Mouse (Mus musculus) cerebellum, adult 2 months (tissue): Measurements from ENCODE around the gene Ppfibp2. TPM values are rescaled to one million over a fixed set of nuclear protein-coding genes. Genes with fewer than 3 reads are reported as not detected.

Source experiments
- DNase-seq, 2 experiments: peaks; one replicate each; pipeline ENCODE4 v3.0.0; 2021
- H3K27ac ChIP-seq: fragments of 200-500 bp; 2 replicates; pipeline ENCODE4 v1.5.1; 2012; ENCODE audit warnings: low read length, control low read depth, inconsistent platforms; ENCODE audit not compliant: insufficient read depth
- H3K27me3 ChIP-seq: fragments of 200-500 bp; 2 replicates; pipeline ENCODE4 v1.6.1; 2012; ENCODE audit warnings: inconsistent platforms, mild to moderate bottlenecking, low read length, moderate library complexity; ENCODE audit not compliant: control insufficient read depth, insufficient read depth
- H3K4me1 ChIP-seq: fragments of 200-500 bp; 2 replicates; pipeline ENCODE4 v1.6.1; 2011; ENCODE audit warnings: low read length; ENCODE audit not compliant: control insufficient read depth, insufficient read depth
- H3K4me3 ChIP-seq: fragments of 200-500 bp; replicated peaks from 2 replicates; pipeline ENCODE3; 2011; ENCODE audit warnings: mild to moderate bottlenecking, low read depth, low read length, control low read depth; ENCODE audit not compliant: insufficient read depth
- CTCF ChIP-seq: fragments of 200-500 bp; IDR thresholded peaks from 2 replicates; pipeline ENCODE4 v1.5.1; 2011; ENCODE audit warnings: low read depth, mild to moderate bottlenecking, control low read depth, low read length, moderate library complexity, borderline replicate concordance; ENCODE audit not compliant: insufficient read depth
- POLR2A ChIP-seq: fragments of 200-500 bp; IDR thresholded peaks from 2 replicates; pipeline ENCODE4 v1.6.1; 2011; ENCODE audit warnings: low read length, control low read depth, borderline replicate concordance; ENCODE audit not compliant: insufficient read depth
- WGBS: fragments of 180-500 bp; shearing (Covaris S2); methylation state at CpG from one replicate; pipeline ENCODE4 v1.1.7; 2018; 5-methylcytosine and 5-hydroxymethylcytosine counted together
- polyA plus RNA-seq: library from polyadenylated mRNA; depleted of rRNA; stranded (reverse); fragments of >200 nt; gene quantifications from 2 replicates; pipeline ENCODE4 v1.2.3, GENCODE M21; 2012

The Ppfibp2 gene
- polyA plus RNA-seq, 1 experiment = 12.5 TPM

- Histone ChIP-seq H3K27me3 (no peaks in the 10 kb centered on the region), H3K27ac (no peak overlapping the region), H3K4me3 (no peak overlapping the region), H3K4me1 (no peaks in the 10 kb centered on the region; the same call in 1 of the 2 replicates)
- peak; percentile 30 to 37 for DNase-seq
- WGBS = 34% methylated on average over 8 of the region's 8 CpGs
- peak; percentile 64 for TF ChIP-seq CTCF
- no peak for TF ChIP-seq POLR2A
These were observed 66.3 kb downstream of the Ppfibp2 start for GRCm38 (mm10) chr7:107661189-107661842.

- Histone ChIP-seq H3K27ac (no peak overlapping the region), H3K4me1 (no peaks in the 10 kb centered on the region; the same call in 1 of the 2 replicates), H3K4me3 (no peak overlapping the region), H3K27me3 (no peaks in the 10 kb centered on the region)
- TF ChIP-seq POLR2A = no peak
- TF ChIP-seq CTCF = no peak
- WGBS = 80% methylated on average over 5 of the region's 5 CpGs
- no peak for DNase-seq
These were observed 66.9 kb downstream of the Ppfibp2 start for GRCm38 (mm10) chr7:107661843-107662281.

GRCm38 (mm10) chr7:107663621-107664020 lies 68.6 kb downstream of the Ppfibp2 start:
- no peak for DNase-seq
- Histone ChIP-seq H3K27ac (no peak overlapping the region), H3K4me3 (no peak overlapping the region), H3K4me1 (no peaks in the 10 kb centered on the region; the same call in 1 of the 2 replicates), H3K27me3 (no peaks in the 10 kb centered on the region)
- TF ChIP-seq CTCF = no peak
- TF ChIP-seq POLR2A = no peak
- 90% methylated on average over 6 of the region's 6 CpGs for WGBS

- H3K4me1 ChIP-seq = no peaks in the 10 kb centered on the region; the same call in 1 of the 2 replicates
- TF ChIP-seq POLR2A (no peak), CTCF (no peak)
- no peak overlapping the region; the same call in 1 of the 2 replicates for H3K27ac ChIP-seq
- H3K27me3 ChIP-seq = no peaks in the 10 kb centered on the region
- no peak overlapping the region for H3K4me3 ChIP-seq
- DNase-seq = no peak
- WGBS = 37% methylated on average over 8 of the region's 8 CpGs
These were observed 69.4 kb downstream of the Ppfibp2 start for GRCm38 (mm10) chr7:107664063-107665056.

- Histone ChIP-seq H3K27me3 (no peaks in the 10 kb centered on the region), H3K27ac (no peak overlapping the region; the same call in 1 of the 2 replicates), H3K4me3 (no peak overlapping the region), H3K4me1 (no peaks in the 10 kb centered on the region; the same call in 1 of the 2 replicates)
- no peak for TF ChIP-seq CTCF
- no peak for TF ChIP-seq POLR2A
- no peak for DNase-seq
- WGBS = 30% methylated on average over 4 of the region's 4 CpGs
These were observed 70.2 kb downstream of the Ppfibp2 start for GRCm38 (mm10) chr7:107665221-107665585.

- TF ChIP-seq POLR2A = no peak
- no peak for TF ChIP-seq CTCF
These were observed 70.7 kb downstream of the Ppfibp2 start for GRCm38 (mm10) chr7:107665586-107666261.

GRCm38 (mm10) chr7:107666262-107666902 lies 71.4 kb downstream of the Ppfibp2 start:
- no peaks in the 10 kb centered on the region for H3K27me3 ChIP-seq
- no peaks in the 10 kb centered on the region; the same call in 1 of the 2 replicates for H3K4me1 ChIP-seq
- peak overlapping the region; percentile 26 for H3K4me3 ChIP-seq
- TF ChIP-seq POLR2A = no peak
- TF ChIP-seq CTCF = no peak
- no peak overlapping the region; the same call in 1 of the 2 replicates for H3K27ac ChIP-seq
- no peak for DNase-seq
- 41% methylated on average over 13 of the region's 13 CpGs for WGBS

More at GRCm38 (mm10) chr7:107665586-107666261, 70.7 kb downstream of the Ppfibp2 start:
- peak overlapping the region; percentile 15; the same call in 1 of the 2 replicates for H3K27ac ChIP-seq
- 16% methylated on average over 9 of the region's 9 CpGs for WGBS
- H3K4me3 ChIP-seq = peak overlapping the region; percentile 26
- peak in 1 of 2 experiments; percentile 22 for DNase-seq
- no peaks in the 10 kb centered on the region for H3K27me3 ChIP-seq
- H3K4me1 ChIP-seq = no peaks in the 10 kb centered on the region; the same call in 1 of the 2 replicates
